Mouse (Mus musculus): ENCODE data around the gene Slc6a9.

GRCm38 (mm10) chr4:117831499-117831898, 2.8 kb upstream of the Slc6a9 start:
- TF ChIP-seq EP300 (IDR thresholded peaks at IDR 0.05; ENCODE audit: low read depth) = no peak
- no peak for TF ChIP-seq CTCF (IDR thresholded peaks at IDR 0.05; ENCODE audit: low read depth)
